Mouse (Mus musculus): ENCODE data around the gene Robo4. TPM values are rescaled to one million over a fixed set of nuclear protein-coding genes. Genes with fewer than 3 reads are reported as not detected.

The Robo4 gene
- total RNA-seq (2021), result 10 to 100 TPM; 23.6 to 27.2 TPM
- long read RNA-seq, experiment 1, full-length matches to known transcripts, result 12 of 31 reads
- long read RNA-seq, experiment 1, partial matches to known transcripts, result 14 of 31 reads
- long read RNA-seq, experiment 1, other reads (novel, unspliced or antisense), result 5 of 31 reads
- long read RNA-seq, experiment 2, full-length matches to known transcripts, result 13 of 60 reads
- long read RNA-seq, experiment 2, partial matches to known transcripts, result 34 of 60 reads
- long read RNA-seq, experiment 2, other reads (novel, unspliced or antisense), result 13 of 60 reads

GRCm38 (mm10) chr9:37401802-37402201 lies at the start of gene Robo4:
Robo4 (plus strand) TSS chr9:37401897.
- no peak for DNase-seq (ENCODE audit: low spot score in 2 of 2)

- DNase-seq (ENCODE audit: low spot score in 2 of 2), result no peak
Measured at GRCm38 (mm10) chr9:37354485-37354884, 47.2 kb upstream of the Robo4 start.

GRCm38 (mm10) chr9:37358713-37359330 lies 42.9 kb upstream of the Robo4 start:
- DNase-seq (ENCODE audit: low spot score in 2 of 2), result no peak

- DNase-seq (ENCODE audit: low spot score in 2 of 2), result peak in 1 of 2 experiments; percentile 12
Measured at GRCm38 (mm10) chr9:37359331-37360220, 42.1 kb upstream of the Robo4 start.

- DNase-seq (ENCODE audit: low spot score in 2 of 2), result no peak
Measured at GRCm38 (mm10) chr9:37362084-37362483, 39.6 kb upstream of the Robo4 start.

GRCm38 (mm10) chr9:37362881-37363280 lies 38.8 kb upstream of the Robo4 start:
- DNase-seq (ENCODE audit: low spot score in 2 of 2), result no peak

GRCm38 (mm10) chr9:37363551-37363950 lies 38.1 kb upstream of the Robo4 start:
- no peak for DNase-seq (ENCODE audit: low spot score in 2 of 2)

- DNase-seq (ENCODE audit: low spot score in 2 of 2), result no peak
Measured at GRCm38 (mm10) chr9:37364392-37364791, 37.3 kb upstream of the Robo4 start.

GRCm38 (mm10) chr9:37365706-37366105 lies 36.0 kb upstream of the Robo4 start:
- DNase-seq (ENCODE audit: low spot score in 2 of 2), result no peak

- DNase-seq (ENCODE audit: low spot score in 2 of 2), result no peak
Measured at GRCm38 (mm10) chr9:37367301-37368080, 34.2 kb upstream of the Robo4 start, which contains the start of gene Hepacam. Hepacam (plus strand) TSS chr9:37367351.

GRCm38 (mm10) chr9:37368081-37368830 lies 33.4 kb upstream of the Robo4 start:
- DNase-seq (ENCODE audit: low spot score in 2 of 2), result no peak

GRCm38 (mm10) chr9:37368860-37369259 lies 32.8 kb upstream of the Robo4 start:
- no peak for DNase-seq (ENCODE audit: low spot score in 2 of 2)

- DNase-seq (ENCODE audit: low spot score in 2 of 2), result no peak
Measured at GRCm38 (mm10) chr9:37371232-37371801, 30.4 kb upstream of the Robo4 start.

GRCm38 (mm10) chr9:37375718-37376117 lies 26.0 kb upstream of the Robo4 start:
- no peak for DNase-seq (ENCODE audit: low spot score in 2 of 2)

GRCm38 (mm10) chr9:37383161-37383560 lies 18.5 kb upstream of the Robo4 start:
- no peak for DNase-seq (ENCODE audit: low spot score in 2 of 2)

- peak; percentile 28 to 42 for DNase-seq (ENCODE audit: low spot score in 2 of 2)
Measured at GRCm38 (mm10) chr9:37384284-37385182, 17.2 kb upstream of the Robo4 start.

GRCm38 (mm10) chr9:37390891-37391290 lies 10.8 kb upstream of the Robo4 start:
- no peak for DNase-seq (ENCODE audit: low spot score in 2 of 2)

- DNase-seq (ENCODE audit: low spot score in 2 of 2), result no peak
Measured at GRCm38 (mm10) chr9:37392071-37392470, 9.6 kb upstream of the Robo4 start.

All from gastrocnemius, postnatal 4 days (tissue).